Mouse (Mus musculus): ENCODE measurements around the gene Phgr1.

Phgr1 gene

GRCm38 (mm10) chr2:118750476-118750875 lies 22.1 kb upstream of the Phgr1 start:
- no peak for DNase-seq (ENCODE audit: low spot score)

- no peak for DNase-seq (ENCODE audit: low spot score)
Measured at GRCm38 (mm10) chr2:118751896-118752791, 20.4 kb upstream of the Phgr1 start.

GRCm38 (mm10) chr2:118752792-118753108 lies 19.8 kb upstream of the Phgr1 start:
- DNase-seq (ENCODE audit: low spot score) = no peak

DNA sequence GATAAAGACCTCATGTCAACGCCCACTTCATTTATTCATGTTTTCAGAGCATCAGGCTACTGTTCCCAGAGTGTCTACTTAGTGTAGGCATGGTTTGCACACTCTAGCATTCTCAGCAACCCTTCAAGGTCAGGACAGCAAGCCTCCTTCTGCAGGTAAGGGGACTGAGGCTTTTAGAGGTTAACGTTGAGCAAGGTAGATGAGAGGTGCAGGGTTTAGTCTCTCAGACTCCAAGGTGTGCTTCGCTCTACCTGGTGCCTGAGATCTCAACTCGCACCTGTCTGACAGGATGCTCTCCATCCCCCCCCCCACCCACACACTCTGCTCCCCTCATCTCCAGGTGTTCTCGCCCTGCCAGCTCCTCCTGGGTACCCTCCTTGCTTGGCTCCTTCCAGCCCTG lies 18.4 kb upstream of the Phgr1 start:
- DNase-seq (ENCODE audit: low spot score) = no peak

DNA sequence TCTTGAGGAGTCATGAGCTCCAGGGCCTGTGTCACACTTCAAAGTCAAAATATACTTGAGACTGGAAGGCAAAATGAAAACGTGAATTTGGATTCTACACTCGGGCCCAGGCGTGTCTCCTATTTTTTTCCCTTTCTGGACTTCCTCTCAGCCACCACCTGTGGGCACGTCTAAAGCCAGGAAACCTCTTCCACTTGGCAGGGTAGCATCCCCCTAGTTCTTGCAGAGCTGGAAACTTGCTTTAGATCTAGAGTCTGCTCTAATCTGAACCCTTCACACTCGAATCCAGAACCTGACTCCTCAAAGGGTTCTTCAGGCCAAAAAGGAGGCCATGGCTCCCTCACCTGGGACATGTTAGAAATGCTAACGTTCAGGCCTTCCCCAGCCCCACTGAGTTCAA lies 17.2 kb upstream of the Phgr1 start:
- DNase-seq (ENCODE audit: low spot score) = no peak

DNA sequence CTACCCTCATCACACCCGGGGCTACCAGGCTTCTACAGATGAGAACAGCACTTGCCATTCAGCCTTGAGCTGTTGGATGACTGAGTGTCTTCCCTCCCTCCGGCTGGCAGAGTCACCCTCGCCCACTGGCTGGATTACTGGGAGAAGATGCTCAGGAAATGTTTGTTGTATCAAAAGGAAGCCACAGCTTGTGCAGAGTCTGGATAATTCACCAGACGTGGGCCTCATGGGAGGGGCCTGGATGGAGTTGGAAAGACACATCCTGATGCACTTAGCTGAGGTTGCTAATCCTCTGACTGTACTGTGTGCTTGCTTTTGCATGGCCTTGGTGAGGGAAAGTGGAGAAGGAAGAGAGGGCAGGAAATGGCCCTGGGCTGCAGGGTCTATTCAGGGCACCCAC lies 16.5 kb upstream of the Phgr1 start:
- no peak for DNase-seq (ENCODE audit: low spot score)

- DNase-seq (ENCODE audit: low spot score) = peak; percentile 65
Measured at GRCm38 (mm10) chr2:118759828-118760227, 12.7 kb upstream of the Phgr1 start.

- DNase-seq (ENCODE audit: low spot score) = no peak
Measured at GRCm38 (mm10) chr2:118760311-118761025, 12.1 kb upstream of the Phgr1 start.

- no peak for DNase-seq (ENCODE audit: low spot score)
Measured at GRCm38 (mm10) chr2:118761358-118761757, 11.2 kb upstream of the Phgr1 start.

DNA sequence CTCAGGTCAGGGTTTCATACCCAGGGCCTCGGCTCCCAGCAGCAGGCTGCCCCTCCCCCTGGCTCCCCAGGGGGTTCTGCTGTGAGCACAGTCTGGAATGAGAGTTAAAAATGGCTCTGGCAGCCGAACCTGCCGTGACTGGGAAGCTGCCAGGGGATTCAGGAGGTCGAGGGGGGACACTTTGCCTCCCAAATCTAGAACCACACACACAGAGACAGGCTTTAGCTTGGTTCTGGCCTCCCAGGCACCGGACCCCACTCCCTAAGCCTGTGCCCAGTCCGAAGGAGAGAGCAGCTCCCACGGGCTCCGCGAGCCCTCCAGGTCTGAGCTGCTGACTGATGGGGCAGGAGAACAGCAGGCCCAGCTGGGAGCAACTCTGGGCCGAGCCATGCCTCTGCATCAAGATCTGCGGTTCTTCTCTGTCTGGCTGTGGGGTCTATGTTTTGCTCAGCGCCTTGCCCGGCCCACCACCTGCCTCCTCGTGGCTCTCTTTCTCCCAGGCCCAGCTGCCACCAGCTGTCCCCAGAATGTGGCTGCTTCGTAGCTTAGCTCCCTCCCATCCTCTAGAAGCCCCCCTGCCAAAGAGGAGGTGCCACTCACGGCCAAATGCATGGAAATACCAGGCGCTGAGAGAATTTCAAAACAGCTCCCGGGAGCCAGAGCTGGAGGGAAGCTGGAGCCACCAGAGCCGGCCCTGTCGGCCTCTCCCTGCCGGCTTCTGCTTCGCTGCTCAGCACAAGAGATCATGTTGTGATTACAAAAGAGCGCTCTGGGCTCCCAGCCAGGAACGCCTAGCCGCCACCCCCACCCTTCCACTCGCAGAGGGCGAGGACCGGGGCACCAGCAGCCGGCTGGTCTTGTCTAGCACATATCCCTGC lies 10.4 kb upstream of the Phgr1 start, which contains the start of gene Ccdc9b:
Gene Ccdc9b (minus strand): TSS at position 756 of the 878 bp plus-strand sequence.
- DNase-seq (ENCODE audit: low spot score) = peak; percentile 96

DNA sequence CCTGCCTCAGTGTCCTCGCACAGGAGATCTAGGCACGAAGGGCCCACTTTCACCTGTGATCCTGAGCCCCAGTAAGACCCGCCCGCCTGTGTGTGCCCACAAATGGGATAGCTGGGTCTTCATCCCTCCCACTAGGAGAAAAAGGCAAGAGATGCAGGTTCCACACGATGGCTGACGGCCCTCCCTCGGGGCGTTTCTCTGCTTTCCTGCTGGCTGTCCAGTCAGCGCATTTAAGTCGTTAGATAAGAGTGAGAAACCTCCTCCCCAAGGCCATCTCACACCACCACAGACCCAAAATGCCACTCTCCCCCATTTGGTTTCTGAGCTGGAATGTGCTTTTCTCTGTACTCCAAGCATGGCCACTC lies 9.8 kb upstream of the Phgr1 start:
- no peak for DNase-seq (ENCODE audit: low spot score)

DNA sequence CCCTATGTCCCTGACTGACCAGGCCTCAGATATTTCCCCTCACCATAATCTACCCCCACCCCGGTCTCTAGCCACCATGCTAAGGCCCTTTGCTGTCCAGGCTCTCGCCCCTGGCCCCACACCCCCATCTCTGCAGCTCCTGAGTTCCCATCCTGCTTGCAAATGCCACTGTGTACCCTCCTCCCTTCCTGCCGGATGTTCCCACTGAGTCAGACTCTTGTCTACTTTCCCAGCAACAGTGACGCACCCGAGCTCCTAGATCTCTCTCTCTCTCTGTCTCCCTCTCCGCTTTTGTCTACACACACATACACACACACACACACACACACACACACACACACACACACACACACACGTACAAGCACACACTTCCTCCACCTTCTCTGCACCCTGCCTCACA lies 9.1 kb upstream of the Phgr1 start:
- DNase-seq (ENCODE audit: low spot score) = no peak

GRCm38 (mm10) chr2:118764094-118764831 lies 8.3 kb upstream of the Phgr1 start:
- no peak for DNase-seq (ENCODE audit: low spot score)

- no peak for DNase-seq (ENCODE audit: low spot score)
Measured at GRCm38 (mm10) chr2:118764875-118765274, 7.7 kb upstream of the Phgr1 start.

- no peak for DNase-seq (ENCODE audit: low spot score)
Measured at GRCm38 (mm10) chr2:118766041-118767033, 6.2 kb upstream of the Phgr1 start.

GRCm38 (mm10) chr2:118774536-118774935 lies 2.0 kb downstream of the Phgr1 start:
- no peak for DNase-seq (ENCODE audit: low spot score)

GRCm38 (mm10) chr2:118775396-118775795 lies 2.8 kb downstream of the Phgr1 start:
- no peak for DNase-seq (ENCODE audit: low spot score)

- DNase-seq (ENCODE audit: low spot score) = no peak
Measured at GRCm38 (mm10) chr2:118775846-118776245, 3.3 kb downstream of the Phgr1 start.

GRCm38 (mm10) chr2:118776295-118776694 lies 3.7 kb downstream of the Phgr1 start:
- DNase-seq (ENCODE audit: low spot score) = no peak

DNA sequence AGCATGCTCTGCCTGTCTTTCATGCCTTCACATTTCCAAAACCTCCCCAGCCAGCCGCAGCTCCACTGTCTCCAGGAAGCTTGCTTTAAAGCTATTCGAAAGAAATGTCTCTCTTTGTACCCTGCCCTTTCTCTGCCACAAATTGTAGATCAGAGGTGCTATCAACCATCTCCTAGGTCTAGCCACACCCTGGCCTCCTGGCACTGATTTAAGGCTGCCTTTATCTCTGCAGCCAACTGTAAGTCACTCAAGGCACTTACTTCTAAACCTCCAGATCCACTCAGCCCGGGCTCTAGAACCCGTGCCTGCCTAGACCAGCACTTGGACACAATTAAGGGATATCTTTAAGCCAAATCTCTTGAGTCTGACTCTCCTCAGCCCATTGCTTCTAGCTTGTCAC lies 5.8 kb downstream of the Phgr1 start:
- no peak for DNase-seq (ENCODE audit: low spot score)

DNA sequence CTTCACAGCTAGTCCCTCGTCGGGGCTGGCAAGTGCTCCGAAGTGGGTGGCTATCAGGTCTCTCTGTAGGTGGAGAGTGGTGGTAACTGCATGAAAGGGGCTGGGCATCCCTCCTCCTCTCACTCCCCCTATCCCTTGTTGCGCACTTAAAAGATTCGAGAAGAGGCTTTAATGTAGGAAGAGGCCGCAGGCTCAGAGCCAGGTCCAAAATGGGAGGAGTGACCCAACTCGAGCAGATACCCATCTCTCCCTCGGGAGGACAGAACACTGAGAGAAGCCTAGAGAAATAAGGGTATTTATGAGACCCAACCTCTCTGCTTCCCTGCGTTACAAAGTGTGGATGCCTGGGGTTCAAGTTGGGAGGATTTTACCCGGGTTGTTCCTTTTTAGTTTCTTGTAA lies 6.5 kb downstream of the Phgr1 start:
- no peak for DNase-seq (ENCODE audit: low spot score)

All from urinary bladder, postnatal 14 days (tissue).